Mouse (Mus musculus) frontal cortex, adult (tissue): ENCODE measurements around the gene Aktip.

Experiments used
- ATAC-seq: cut with Nextera tagmentation; 2 replicates; pipeline ENCODE4 v1.9.2; 2017; ENCODE audit warnings: mild to moderate bottlenecking, moderate library complexity, mixed read lengths; ENCODE audit not compliant: low TSS enrichment

Aktip gene

DNA sequence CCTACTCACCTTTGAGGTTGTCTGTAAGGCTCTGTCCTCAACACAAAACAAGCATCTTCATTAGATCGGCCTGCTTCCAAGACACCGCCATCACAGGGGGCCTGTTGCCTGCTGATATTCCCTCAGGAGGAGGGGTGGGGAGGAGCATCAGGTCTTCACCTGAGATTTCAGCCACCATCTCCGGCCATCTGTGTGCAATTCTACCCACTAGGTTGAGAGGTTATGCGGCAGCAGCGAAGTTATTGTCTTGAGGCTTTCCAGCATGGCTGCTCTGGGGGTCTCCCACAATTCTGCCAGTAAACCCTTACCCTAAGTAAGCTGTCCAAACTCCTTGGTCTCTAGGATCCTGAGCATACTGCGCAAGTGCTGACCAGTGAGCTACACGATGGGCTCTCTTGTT is at the start of gene Aktip:
TSS of gene Aktip (minus strand) at position 101 of the 400 bp plus-strand sequence.
- ATAC-seq = no peak

DNA sequence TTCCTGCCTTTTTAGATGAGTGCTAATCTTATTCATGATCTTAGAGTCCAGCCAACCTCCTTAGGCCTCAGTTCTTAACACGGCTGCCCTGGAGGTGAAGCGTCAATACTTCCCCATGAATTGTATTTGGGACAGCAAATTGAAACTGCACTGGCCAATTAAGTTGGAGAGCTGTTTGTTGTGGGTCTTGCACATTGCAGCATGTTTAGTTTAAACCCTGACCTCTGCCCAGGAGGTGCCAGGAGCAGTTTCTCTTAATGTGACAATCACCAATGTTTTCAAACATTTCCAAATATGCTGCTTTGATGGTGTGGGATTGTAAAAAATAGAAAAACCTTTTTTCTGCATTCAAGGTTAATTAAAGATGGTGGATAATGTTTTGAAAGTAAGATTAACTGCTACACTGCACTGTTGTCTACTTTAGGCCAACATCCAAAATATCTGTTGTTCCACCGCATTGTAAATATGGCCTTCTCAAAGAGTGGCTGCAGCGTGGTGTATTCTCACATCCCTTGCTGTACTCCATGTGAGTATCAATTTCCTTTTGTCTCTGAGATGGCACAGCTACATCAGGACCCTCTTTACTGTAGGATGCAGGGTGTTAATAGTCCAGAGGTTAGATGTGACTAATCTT is 46.2 kb upstream of the Aktip start:
- no peak for ATAC-seq

DNA sequence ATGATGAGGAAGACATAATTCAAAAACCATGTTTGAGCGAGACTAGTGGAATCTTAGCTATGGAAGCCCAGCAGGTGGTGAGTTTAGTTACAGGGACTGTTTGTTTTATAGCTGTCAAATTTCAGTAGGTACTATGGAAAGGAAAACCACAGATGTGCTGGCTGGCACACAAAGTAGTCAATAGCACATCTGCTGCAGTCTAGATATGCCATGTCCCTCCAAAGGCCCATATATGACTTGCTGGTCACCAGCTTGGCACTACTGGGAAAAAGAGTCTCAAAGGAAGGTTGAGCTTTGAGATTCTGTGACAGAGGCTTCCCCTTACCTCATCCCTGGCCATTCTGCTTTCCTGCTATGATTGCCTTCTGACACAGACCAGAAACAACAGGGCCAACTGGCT is 42.9 kb upstream of the Aktip start:
- ATAC-seq = no peak

DNA sequence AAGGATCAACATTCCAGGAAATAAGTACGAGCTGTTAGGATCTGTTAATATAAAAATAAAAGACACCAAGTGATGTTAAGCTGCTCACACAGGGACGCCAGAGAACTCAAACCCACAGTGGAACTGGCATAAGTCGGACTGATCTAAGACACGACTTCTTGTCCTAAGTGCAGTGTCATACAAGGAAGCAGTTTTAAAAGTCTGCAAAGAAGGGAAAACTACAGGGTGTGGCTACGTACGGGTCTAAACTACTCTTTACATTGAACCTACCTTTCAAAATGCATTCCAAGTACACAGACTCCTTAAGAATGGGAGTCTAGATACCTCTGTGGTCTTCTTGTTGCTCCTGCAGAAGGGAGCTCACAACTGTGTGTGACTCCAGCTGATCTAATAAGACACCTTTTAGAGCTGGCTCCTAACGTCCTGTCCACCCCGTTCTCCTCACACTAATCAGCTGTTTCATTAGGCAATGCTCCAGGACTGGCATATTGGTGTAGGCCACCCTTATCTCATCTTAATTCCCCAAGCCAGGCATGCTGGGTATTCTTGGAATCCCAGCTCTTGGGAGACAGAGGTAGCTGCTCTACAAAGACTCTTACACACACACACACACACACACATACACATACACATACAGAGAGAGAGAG is 42.2 kb upstream of the Aktip start:
- ATAC-seq = no peak

DNA sequence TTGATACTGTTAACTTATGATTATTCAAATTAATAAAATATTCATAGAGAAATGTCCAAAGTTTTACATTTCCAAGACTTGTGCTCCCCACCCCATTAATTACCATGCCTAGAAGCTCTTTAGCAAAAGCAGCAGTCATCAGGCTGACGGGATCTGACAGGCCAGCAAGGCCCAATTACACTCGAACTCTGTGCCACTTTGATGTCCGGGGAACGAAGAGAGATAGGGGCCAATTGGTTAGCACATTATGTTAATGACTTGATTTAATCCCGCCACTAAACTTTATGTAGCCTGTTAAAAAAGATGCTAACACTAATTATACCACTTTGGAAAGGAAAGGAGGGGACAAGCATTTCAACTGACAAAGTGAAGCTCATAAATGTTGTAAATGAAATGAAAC is 41.6 kb upstream of the Aktip start:
- no peak for ATAC-seq

DNA sequence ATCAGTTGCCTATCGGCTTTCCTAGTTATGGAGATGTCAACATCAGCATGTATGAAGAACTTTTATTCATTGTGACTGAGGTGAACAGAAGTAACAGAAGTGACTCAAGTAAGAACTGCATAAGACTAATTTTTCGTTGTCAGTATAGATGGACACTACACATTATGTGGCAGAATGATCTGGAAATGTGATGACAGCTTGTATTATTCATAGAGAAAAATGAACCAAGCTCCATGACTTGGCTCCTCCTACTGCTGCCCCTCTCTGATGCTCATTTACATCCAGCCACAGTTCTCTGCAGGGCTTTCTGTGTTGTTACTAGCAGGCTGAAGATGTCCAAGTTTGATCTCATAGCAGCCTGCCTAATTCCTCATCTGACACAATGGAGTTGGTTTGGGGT is 37.4 kb upstream of the Aktip start:
- ATAC-seq = no peak

DNA sequence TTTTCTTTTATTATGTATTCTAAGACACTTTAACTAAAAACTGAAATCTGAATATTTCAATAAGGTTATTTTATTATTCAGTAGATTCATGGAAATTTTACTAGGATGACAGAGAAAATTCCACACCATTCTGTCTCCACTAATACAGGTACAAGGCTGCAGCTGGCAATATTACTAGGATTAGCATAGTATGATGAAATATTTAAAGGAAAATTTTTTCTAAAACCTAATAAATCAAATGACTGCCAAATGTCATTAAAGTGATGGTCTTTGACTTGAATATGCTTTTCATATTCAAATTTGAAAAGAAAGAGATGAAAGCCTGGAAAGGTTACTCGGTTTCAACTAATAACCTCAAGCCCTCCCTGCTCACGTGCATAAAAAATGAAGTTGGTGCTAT is 34.3 kb upstream of the Aktip start:
- ATAC-seq = no peak

DNA sequence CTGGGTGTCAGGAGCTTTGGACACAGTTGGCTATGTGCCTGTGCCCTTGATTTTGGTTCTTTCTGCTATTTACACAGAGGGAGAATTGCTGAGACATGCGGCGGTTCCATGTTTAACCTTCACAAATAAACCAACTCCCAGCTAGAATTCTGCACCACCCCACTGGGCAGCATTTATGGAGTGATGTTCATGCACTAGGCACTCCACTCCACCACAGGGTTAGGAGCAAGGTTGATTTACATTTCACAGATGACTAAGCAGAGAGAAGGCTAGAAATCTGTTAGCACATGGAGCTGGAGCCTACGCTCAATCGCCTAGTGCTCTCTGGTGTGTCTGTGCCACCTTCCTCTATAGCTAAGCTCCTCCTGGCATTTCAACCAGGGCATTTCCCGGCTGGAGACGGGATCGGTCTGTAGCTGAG is 27.7 kb upstream of the Aktip start:
- ATAC-seq = peak; percentile 95

DNA sequence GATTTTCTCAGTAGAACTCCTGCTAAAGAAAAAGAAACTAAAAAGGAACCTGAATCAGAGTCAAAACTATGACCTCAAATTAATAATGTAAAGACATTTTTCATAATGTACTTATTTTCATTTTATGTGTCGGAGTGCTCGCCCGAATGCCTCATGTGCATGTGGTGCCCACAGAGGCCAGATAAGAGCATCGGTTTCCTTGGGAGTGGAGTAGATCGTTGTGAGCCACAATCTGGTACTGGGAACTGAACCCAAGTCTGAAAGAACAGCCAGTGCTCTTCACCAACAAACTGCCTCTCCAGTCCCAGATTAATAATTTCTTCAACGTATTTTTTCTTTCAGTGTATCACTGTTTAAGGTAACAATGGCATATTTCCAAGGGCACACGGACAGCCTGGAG is 24.5 kb upstream of the Aktip start:
- no peak for ATAC-seq

DNA sequence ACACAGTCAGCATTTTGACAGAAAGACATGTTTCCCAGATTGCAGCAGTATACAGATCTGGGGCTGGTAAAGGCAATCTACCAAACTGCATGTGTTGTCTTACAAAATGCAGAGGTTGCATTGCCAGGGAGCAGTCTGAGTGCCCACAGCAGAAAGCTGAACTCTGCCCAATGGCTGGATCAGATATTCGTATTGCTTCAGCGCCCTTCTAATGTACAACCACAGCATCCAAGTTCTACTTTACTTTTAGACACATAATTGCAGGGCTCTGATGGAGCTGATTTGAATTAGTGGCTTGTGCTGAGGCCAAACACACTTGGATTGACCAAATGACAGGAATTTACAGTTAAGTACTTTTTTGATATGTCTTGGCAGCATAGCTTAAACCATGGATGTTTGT is 22.1 kb upstream of the Aktip start:
- ATAC-seq = no peak

DNA sequence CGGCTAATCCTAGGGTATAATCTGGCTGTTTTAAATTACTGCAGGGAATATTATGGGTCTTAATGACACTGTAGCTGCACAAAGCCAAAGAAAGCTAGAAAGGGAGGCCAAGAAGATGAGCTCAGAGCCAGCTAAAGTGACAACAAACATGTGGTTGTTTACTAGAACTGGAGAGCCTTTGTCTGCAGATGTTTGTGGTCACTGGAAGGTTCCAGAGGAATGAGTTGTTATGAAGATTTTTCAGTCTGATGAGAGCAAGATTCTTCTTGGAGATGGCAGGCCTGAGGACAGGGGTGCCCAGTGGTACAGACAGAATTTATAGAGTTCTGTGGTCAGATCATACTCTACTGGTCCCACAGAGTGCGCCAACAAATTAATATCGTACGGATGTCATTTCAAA is 18.5 kb upstream of the Aktip start:
- no peak for ATAC-seq

DNA sequence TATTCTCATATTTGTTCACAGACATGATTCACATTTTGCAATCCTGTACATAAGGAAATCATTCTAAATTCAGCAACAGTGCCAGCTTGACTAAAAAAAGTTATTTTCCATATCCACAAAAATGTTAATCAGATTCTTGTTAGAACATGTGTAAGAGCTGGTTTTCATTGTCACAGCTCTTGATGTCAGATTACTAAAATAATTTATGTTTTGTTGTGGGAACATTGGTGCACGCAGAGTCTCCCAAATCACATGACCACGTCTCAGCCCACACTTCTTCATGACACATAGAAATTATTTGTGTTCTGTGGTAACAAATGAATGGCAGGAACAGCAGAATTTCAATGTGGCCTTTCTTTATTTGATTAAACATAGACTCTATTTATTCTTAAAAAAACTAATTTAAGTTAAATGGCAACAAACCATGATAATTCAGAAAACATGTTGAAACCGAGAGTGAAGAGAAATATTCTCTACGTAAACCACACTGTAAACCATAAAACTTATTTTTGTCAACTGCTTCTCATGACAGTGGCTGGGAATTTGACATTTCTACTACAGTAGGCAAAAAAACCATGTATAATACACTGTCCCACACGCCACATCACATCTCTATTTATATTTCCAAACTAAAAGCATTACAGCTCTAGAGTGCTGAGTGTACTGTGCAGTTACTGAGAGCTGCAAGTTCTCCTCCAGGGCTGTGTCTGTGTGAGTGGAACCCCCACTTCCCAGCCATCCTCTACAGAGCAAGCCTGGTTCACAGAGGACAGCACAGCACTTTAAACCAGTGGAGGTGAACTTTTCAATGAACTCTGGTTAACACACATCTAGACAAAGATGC is 17.5 kb upstream of the Aktip start:
- peak; percentile 79 for ATAC-seq

DNA sequence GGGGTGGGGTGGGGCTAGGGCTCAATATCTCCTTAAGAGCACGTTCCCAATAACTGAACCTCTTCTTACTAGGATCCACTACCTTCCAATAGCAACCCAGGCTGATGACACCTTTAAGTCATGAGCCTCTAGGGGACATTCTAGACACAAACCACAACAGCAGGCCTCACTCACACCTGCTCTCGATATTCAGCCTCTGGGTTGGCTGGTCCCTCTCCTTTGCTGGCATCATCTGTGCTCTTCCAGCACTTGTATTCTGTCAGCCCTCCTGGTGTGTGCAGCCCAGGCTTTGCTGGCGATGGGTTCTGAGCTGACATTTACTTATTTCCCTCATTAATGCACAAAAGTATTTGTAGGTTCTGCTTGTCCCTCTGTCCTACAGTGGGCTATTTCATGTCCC is 14.5 kb upstream of the Aktip start:
- ATAC-seq = no peak

DNA sequence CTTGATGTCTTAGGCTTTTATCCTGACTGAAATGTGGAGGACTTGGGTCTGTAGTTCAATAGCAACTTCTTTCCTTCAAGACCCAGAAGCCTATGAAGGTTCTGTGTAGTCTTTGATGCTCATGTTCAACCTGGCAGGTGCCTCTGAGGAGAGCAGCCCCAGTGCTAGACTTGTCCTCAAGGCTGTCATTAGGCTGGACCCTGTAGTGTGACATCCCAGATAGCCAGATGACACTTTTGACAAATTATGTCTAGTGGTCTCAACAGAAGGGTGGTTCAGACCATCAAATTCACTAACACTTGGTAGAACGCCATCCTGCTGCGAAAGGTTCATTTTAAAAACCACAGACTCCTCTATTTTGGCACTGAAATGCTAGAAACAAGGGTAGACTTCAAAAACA is 13.2 kb upstream of the Aktip start:
- ATAC-seq = no peak

DNA sequence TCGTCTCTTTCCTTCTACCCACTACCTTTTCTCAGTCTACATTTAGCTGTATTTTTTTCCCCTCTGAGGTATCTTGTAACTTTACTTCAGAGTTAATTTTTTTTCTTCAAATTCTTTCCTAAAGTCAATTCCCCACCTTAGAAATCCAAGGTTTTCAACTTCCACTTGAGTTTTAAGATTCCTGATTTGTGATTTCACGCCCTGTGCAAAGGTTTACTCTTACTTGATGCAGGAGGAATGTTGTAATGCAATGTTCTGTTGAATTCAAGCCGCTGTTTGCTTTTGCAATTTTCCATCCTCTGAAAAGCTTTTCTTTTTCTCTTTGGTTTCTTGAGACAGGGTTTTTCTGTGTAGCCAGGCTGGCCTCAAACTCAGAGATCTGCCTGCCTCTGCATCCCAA is 9.9 kb upstream of the Aktip start:
- no peak for ATAC-seq

DNA sequence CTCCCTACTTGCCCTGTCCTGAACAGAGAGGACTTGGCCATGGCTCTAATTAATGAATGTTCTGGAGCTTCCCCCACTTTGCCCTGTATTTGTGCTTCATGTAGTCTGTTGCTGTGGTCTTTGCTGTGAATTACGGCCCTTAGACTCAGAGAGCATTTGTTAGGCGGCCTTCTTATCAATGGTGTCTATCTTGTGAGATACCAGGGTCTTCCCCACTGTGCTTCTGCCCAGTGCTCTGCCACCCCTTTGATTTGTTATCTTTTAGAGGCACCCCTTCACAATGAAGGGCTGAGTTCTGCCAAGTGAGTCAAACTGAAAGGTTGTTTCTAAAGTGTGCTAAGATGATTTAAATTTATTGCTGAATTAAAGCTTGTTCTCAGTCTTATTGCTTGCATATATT is 7.9 kb upstream of the Aktip start:
- no peak for ATAC-seq

DNA sequence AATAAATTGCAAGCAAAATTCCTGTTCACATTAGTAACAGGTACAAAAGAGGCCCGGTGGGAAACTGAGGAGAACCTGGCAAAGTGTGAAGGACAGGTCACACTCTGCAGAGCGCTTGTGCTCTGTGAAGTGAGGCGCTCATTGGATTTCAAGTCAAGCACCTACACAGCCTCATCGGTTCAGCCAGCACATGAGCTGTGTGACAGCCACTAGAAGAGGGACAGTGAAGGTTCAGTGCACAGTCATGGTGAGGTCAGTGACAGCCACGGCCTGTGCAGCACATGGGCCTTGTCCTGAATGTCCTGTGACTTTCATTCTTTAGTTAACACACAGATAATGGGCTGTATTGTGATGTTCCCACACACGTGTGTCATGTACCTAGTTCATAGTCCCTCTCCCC is 6.1 kb upstream of the Aktip start:
- ATAC-seq = no peak

DNA sequence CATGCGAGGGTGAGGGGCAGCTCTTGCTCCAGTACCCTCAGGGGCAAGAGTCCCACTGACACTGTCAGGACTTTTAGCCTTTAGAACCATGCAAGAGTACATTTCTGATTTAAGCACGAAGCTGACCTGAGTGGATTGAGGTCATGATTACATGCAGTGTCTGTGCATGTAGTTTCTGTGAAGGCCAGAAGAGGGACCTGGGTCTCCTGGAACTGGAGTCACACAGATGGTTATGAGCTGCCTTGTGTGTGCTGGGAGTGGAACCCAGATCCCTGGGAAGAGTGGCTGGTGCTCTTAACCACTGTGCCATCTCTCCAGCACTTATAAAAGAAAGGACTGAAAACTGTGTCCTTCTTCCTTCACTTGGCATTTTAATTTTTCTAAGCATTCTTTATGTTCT is 1.4 kb upstream of the Aktip start:
- ATAC-seq = no peak

DNA sequence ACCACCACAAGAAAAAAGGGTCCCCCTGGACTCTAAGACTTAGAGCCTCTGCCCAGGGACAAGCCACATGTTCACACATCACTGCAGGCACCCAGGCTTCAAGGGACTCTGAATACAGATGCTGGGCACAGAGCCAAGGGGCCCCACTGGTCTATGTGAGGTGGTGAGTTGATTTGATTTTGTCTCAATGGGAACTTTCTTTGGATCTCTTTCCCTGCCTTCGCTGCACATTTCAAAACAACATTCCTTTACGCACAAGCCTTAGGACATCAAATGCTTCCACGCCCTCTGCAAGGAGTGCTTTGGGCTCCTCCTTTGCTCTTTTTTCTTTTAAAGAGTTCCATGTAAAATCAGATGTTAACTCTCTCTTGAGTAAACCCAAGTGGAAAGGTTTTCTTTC is 1.7 kb downstream of the Aktip start:
- no peak for ATAC-seq

DNA sequence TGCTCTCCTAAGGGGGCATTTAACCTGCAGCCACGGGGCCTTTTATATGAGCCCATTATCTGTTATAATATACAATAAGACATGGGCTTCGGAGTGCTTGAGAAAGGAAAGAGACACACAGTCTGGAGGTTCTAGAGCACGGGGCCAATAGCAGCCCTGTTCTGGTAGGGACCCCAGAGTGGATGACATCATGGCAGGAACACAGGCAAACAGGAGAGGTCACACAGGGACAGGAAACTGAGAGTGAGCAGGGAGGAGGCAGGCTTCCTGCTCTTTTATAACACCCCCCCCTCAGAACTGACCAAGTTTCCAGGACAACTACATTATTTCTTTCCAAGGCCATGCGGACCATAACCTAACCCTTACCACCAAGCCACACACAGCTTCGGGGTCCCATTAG is 2.5 kb downstream of the Aktip start:
- ATAC-seq = no peak

DNA sequence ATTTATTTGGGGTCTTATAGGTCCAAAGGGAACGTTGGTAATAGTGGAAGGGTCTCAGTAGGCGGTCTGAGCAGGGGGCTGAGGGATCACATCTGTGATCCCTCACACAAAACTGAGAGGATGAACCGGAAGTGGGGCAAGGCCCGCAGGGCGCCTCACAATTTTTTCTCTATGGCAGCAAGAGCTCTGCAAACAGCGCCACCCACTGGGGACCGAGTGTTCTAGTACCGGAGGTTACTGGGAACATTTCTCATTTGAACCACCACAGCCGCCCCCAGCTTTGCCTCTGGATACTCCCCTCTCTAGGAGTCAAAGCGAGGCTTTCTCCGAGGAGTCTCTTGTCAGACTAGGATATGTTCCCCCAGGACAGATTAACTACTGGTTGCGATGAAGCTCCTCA is 3.1 kb downstream of the Aktip start:
- ATAC-seq = no peak

DNA sequence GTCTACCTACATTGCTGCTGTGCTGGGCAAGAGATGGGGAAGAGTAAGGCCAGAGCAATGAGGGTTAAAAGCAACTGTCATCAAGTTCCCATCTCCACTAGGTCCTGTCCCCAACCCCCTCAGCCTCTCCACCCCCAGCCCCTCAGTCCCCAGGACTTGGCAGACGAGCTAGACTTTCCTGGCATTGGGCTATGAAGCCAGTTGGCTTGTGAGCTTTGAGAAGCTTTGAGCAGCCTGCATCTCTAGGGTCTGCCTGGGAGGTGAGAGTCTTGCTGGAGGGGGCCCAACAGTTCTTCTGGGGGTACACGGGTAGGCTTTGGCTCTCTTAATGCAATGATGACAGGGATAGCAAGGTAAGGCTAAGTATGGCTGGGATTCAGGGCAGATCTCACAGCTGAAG is 5.7 kb downstream of the Aktip start:
- no peak for ATAC-seq

DNA sequence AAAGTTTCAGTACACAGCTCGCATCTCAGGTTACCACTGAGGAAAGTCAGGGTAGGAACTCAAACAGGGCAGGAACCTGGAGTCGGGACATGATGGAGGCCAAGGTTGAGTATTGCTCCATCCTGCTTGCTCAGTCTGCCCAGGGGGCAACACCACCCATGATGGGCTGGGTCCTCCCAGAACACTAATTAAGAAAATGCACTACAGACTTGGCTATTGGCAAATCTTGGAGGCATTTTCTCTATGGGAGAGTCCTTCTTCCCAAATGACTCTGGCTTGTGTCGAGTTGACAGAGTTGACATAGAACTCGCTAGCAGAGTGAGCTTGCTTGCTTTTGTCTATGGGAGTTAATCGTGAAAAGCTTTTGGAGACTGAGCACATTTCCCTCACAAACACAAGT is 6.8 kb downstream of the Aktip start:
- ATAC-seq = no peak
